Mouse (Mus musculus) ES-E14 (cell line): ENCODE data around the gene Adamts7. TPM values are rescaled to one million over a fixed set of nuclear protein-coding genes. Genes with fewer than 3 reads are reported as not detected.

ENCODE experiments used
- DNase-seq: peaks from one replicate; pipeline ENCODE4 v3.0.0-alpha.2; 2013; ENCODE audit warnings: low read depth, low spot score
- H3K27ac ChIP-seq: 2 replicates; pipeline ENCODE4 v1.5.1; 2012; ENCODE audit warnings: low read depth, mild to moderate bottlenecking, low read length, moderate library complexity, mixed read lengths; ENCODE audit not compliant: poor library complexity, insufficient read depth, severe bottlenecking
- H3K36me3 ChIP-seq: 2 replicates; pipeline ENCODE4 v1.6.1; 2012; ENCODE audit warnings: mild to moderate bottlenecking, low read length, moderate library complexity, mixed read lengths; ENCODE audit not compliant: control insufficient read depth, poor library complexity, insufficient read depth, severe bottlenecking
- H3K4me1 ChIP-seq, 2 experiments: fragments of 150-350 bp in 1 of 2; sonication (generic) in 1 of 2; 2 replicates each; pipeline ENCODE4 v1.6.1; 2012; ENCODE audit warnings: low read length in 2 of 2, mild to moderate bottlenecking in 1 of 2, mixed read lengths in 1 of 2; ENCODE audit not compliant: control insufficient read depth in 2 of 2, insufficient read depth in 2 of 2, poor library complexity in 1 of 2
- H3K4me3 ChIP-seq, 2 experiments: fragments of 150-350 bp in 1 of 2; sonication (generic) in 1 of 2; 2 replicates each; pipeline ENCODE4 v1.5.1; 2012; ENCODE audit warnings: low read length in 2 of 2, low read depth in 1 of 2, mild to moderate bottlenecking in 1 of 2, mixed read lengths in 1 of 2; ENCODE audit not compliant: insufficient read depth in 1 of 2, poor library complexity in 1 of 2, severe bottlenecking in 1 of 2
- H3K9ac ChIP-seq: 2 replicates; pipeline ENCODE4 v1.6.1; 2012; ENCODE audit warnings: low read depth, mild to moderate bottlenecking, low read length, mixed read lengths; ENCODE audit not compliant: poor library complexity, insufficient read depth, severe bottlenecking
- H3K9me3 ChIP-seq: fragments of 150-350 bp; sonication (generic); 2 replicates; pipeline ENCODE4 v1.6.1; 2012; ENCODE audit warnings: low read depth, mild to moderate bottlenecking, low read length; ENCODE audit not compliant: control insufficient read depth, insufficient read depth
- CHD2 ChIP-seq: IDR thresholded peaks from 2 replicates; pipeline ENCODE4 v1.6.1; 2014; ENCODE audit warnings: mild to moderate bottlenecking, low read depth, low read length, inconsistent platforms
- HCFC1 ChIP-seq: IDR thresholded peaks from 2 replicates; pipeline ENCODE4 v1.6.1; 2012; ENCODE audit warnings: low read length, inconsistent platforms, borderline replicate concordance; ENCODE audit not compliant: insufficient read depth
- MAFK ChIP-seq: IDR thresholded peaks from 2 replicates; pipeline ENCODE4 v1.6.1; 2014; ENCODE audit warnings: mild to moderate bottlenecking, low read depth, low read length, inconsistent platforms; ENCODE audit not compliant: insufficient read depth
- ZC3H11A ChIP-seq: IDR thresholded peaks from 2 replicates; pipeline ENCODE4 v1.6.1; 2012; ENCODE audit warnings: low read depth, mild to moderate bottlenecking, inconsistent platforms, low read length, borderline replicate concordance
- ZNF384 ChIP-seq: IDR thresholded peaks from 2 replicates; pipeline ENCODE4 v1.6.1; 2012; ENCODE audit warnings: low read depth, low read length, inconsistent platforms
- in situ Hi-C, 2 experiments: fragments of 600-800 bp; cut with MboI; formaldehyde crosslinking; loops; one replicate each; pipeline ENCODE4 v1.15.1; 2025; ENCODE audit warnings: low sequenced_read_pairs in 2 of 2, inconsistent platforms in 1 of 2; ENCODE audit not compliant: unreplicated experiment in 2 of 2
- total RNA-seq: library from RNA; depleted of rRNA; stranded (reverse); fragments of 300-350 nt; gene quantifications from 2 replicates; pipeline ENCODE4 v1.2.3, GENCODE M21; 2012

Gene Adamts7
- total RNA-seq, 1 experiment: 9.5 TPM

GRCm38 (mm10) chr9:90234786-90235185 is 71.9 kb downstream of the Adamts7 start:
- Histone ChIP-seq H3K4me1 (peaks cover 0 to 7% of the 10 kb centered on the region in 2 experiments; a peak in 1 of 4 replicates), H3K4me3 (no peak overlapping the region), H3K9ac (no peak overlapping the region), H3K27ac (no peak overlapping the region), H3K9me3 (no peaks in the 10 kb centered on the region), H3K36me3 (no peaks in the 10 kb centered on the region)
- in situ Hi-C loops: no loop called here
- no peak for DNase-seq
- TF ChIP-seq MAFK (no peak), HCFC1 (no peak), ZC3H11A (no peak), ZNF384 (no peak), CHD2 (no peak)

DNA sequence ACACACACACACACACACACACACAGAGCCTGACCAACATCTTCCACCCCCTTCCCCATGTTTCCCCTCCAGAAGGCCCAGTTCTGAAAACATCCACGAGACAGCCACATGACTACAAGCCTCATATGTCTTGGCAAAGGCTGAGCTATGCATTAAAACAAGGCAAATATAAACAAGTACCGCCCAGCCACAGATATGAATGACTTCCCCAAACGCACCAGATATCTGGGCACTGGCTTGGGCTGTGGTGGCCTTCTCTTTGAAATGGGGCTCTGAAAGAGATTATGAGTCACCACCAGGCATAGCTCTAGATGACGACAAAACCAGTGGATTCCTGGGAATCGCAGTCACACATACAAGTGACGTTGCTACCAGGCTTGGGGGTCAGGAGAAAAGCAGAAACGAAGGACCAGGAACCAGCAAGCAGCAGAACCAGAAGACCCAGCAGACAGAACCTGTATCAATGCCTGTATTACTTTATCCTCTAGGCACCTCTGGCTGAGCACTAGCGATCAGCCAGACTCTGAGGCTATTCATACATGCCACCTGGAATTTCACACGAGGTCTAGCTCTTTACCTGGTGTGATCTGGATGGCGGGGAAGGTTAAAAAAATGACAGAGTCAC is 72.5 kb downstream of the Adamts7 start:
- H3K36me3 ChIP-seq: no peaks in the 10 kb centered on the region
- H3K27ac ChIP-seq: no peak overlapping the region
- DNase-seq: no peak
- H3K9ac ChIP-seq: no peak overlapping the region
- H3K9me3 ChIP-seq: no peaks in the 10 kb centered on the region
- H3K4me3 ChIP-seq: no peak overlapping the region
- no peak for TF ChIP-seq HCFC1
- TF ChIP-seq ZC3H11A: no peak
- no peak for TF ChIP-seq MAFK
- no peak for TF ChIP-seq CHD2
- TF ChIP-seq ZNF384: no peak
- in situ Hi-C loops: no loop called here
- H3K4me1 ChIP-seq: peaks cover 0 to 7% of the 10 kb centered on the region in 2 experiments; a peak in 1 of 4 replicates

DNA sequence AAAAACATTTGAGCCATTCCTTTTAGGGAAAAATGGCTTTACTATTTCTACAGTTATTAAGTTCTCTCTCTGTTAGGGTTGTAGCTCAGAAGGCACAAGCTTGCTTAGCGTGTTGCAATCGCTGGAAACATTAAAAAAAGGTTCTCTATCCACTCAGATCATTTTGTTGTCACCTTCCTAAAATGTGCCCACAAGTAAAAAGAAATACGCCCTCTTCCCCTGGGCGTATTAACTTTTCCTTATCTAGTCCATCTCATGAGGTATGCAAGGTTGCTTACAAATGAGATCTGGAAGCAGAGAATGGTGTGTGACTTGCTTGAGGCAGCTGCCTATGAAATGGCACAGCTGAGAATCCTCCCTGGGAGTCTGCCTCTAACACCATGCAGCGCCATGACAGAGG is 73.9 kb downstream of the Adamts7 start:
- no peaks in the 10 kb centered on the region for H3K9me3 ChIP-seq
- H3K36me3 ChIP-seq: no peaks in the 10 kb centered on the region
- no peak overlapping the region for H3K4me3 ChIP-seq
- no peak for TF ChIP-seq CHD2
- no peak for TF ChIP-seq ZNF384
- no peak for TF ChIP-seq HCFC1
- no peak for TF ChIP-seq MAFK
- no peak for TF ChIP-seq ZC3H11A
- in situ Hi-C loops: no loop called here
- no peak overlapping the region for H3K9ac ChIP-seq
- peaks cover 0 to 7% of the 10 kb centered on the region in 2 experiments; a peak in 1 of 4 replicates for H3K4me1 ChIP-seq
- no peak overlapping the region for H3K27ac ChIP-seq
- no peak for DNase-seq

DNA sequence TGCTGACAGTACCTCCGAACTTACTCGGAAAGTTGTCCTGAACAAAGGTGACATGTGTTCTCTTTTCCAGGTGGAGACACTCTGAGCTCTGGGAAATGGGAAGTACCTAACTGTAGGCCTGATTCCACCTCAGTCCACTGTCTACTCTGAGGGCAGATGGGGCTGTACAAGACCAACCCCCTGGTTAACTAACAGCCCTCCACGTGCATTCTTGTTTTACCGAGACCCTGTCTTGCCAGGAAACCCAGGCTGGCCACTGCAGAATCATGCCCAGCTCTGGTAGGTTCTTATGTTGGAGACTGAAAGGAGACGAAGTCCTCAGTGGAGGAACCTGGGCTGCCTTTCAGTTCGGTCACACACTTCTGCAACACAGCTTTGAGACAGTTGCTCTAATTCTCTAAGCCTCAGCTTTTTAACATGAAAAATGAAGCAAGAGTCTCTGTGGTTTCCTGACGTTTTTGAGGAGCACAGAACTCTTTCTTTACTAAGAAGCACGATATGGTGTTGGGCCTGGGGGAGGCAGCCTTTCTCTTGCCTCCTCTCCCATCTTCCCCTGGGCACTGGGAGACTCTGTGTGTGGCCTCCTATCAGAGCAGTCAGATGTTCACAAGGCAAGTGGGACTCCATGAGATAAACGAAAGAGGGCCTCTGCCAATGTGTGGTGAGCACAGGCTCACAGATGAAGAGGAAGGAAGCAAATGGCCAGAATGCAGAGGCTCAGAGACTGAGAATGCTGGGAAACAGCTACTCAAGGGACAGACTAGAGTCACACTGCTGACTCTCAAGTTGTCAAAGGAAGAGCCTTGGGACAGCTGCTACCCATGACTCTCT is 74.6 kb downstream of the Adamts7 start:
- peaks cover 0 to 7% of the 10 kb centered on the region in 2 experiments; a peak in 1 of 4 replicates for H3K4me1 ChIP-seq
- in situ Hi-C loops: no loop called here
- no peak overlapping the region for H3K4me3 ChIP-seq
- no peak overlapping the region for H3K27ac ChIP-seq
- no peaks in the 10 kb centered on the region for H3K9me3 ChIP-seq
- H3K36me3 ChIP-seq: no peaks in the 10 kb centered on the region
- TF ChIP-seq CHD2: no peak
- TF ChIP-seq ZNF384: no peak
- no peak for TF ChIP-seq ZC3H11A
- no peak for DNase-seq
- no peak overlapping the region for H3K9ac ChIP-seq
